Mouse (Mus musculus): ENCODE measurements at regions not wholly inside any gene's neighbourhood (a gene's known extent, or its start where the extent isn't known, plus 50 kb on each side); places are given as distances from the start of the nearest gene placed in this dataset.
"Not testable (repeated sequence)": the region's sequence is repeated elsewhere in the genome, so short reads cannot be mapped to it uniquely, and the experiment has no call there.

GRCm38 (mm10) chr4:81600396-81600795 lies 157.8 kb upstream of the Mpdz start:
- no peak overlapping the region for H3K9ac ChIP-seq (replicated peaks; ENCODE audit: low read length)
- no peaks in the 10 kb centered on the region for H3K4me1 ChIP-seq (ENCODE audit: control insufficient read depth, insufficient read depth, low read length)
- H3K36me3 ChIP-seq (replicated peaks; ENCODE audit: control insufficient read depth, insufficient read depth, low read depth, low read length): no peaks in the 10 kb centered on the region
- no peak overlapping the region for H3K4me3 ChIP-seq (ENCODE audit: low read depth, low read length)
- H3K27ac ChIP-seq (replicated peaks; ENCODE audit: low read depth, low read length): no peak overlapping the region
- 92% methylated on average over 5 of the region's 5 CpGs for WGBS
- H3K9me3 ChIP-seq (replicated peaks; ENCODE audit: control insufficient read depth, low read length): no peaks in the 10 kb centered on the region
- no peak overlapping the region for H3K4me2 ChIP-seq (ENCODE audit: low read depth, low read length)
- DNase-seq (ENCODE audit: low spot score) (no peak), ATAC-seq (replicated peaks; ENCODE audit: insufficient number of reproducible peaks, low FRiP score, low TSS enrichment, low read depth) (no peak)
- no peaks in the 10 kb centered on the region for H3K27me3 ChIP-seq (ENCODE audit: control insufficient read depth, insufficient read depth, low read length)

DNA sequence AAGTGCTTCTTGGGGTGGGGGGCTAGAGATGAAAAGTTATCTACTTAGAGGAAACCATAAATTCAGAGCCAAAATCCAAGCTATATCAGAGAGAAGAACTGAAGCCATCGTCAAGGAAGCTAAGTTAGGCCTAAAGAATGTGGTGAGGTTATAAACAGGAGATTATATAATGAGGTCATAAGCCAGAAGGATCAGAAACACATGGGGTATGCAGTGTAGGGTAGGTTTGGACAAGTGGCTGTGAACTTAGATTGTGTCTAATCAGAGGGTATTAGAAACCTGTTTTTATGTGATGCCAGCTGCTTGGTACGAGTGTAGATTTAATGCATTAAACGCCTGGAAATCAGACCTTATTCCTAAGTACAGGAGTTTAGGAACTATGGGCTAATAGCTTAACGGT lies 154.8 kb upstream of the Mpdz start:
- DNase-seq (ENCODE audit: low spot score) (no peak), ATAC-seq (replicated peaks; ENCODE audit: insufficient number of reproducible peaks, low FRiP score, low TSS enrichment, low read depth) (no peak)
- no peak overlapping the region for H3K4me3 ChIP-seq (ENCODE audit: low read depth, low read length)
- H3K9ac ChIP-seq (replicated peaks; ENCODE audit: low read length): no peak overlapping the region
- H3K36me3 ChIP-seq (replicated peaks; ENCODE audit: control insufficient read depth, insufficient read depth, low read depth, low read length): no peaks in the 10 kb centered on the region
- no peak overlapping the region for H3K27ac ChIP-seq (replicated peaks; ENCODE audit: low read depth, low read length)
- H3K4me2 ChIP-seq (ENCODE audit: low read depth, low read length): no peak overlapping the region
- 74% methylated on average over 4 of the region's 4 CpGs for WGBS
- no peaks in the 10 kb centered on the region for H3K4me1 ChIP-seq (ENCODE audit: control insufficient read depth, insufficient read depth, low read length)
- no peaks in the 10 kb centered on the region for H3K9me3 ChIP-seq (replicated peaks; ENCODE audit: control insufficient read depth, low read length)
- H3K27me3 ChIP-seq (ENCODE audit: control insufficient read depth, insufficient read depth, low read length): no peaks in the 10 kb centered on the region

DNA sequence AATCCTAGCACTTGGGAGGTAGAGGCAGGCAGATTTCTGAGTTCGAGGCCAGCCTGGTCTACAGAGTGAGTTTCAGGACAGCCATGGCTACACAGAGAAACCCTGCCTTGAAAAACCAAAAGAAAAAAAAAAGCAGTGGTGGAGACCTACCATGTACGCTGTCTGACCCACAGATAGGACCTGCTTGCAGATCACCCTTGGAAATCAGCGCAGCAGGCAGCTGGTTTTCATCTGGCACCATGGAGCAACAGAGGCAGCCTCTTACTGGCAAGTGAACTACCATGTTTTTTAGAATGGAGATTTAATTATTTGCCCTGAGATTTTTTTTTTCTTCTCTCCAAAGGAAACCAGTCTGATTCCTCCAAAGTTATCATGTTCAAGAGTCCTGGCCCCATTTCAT lies 150.8 kb upstream of the Mpdz start:
- peak; percentile 15 for DNase-seq (ENCODE audit: low spot score)
- H3K36me3 ChIP-seq (replicated peaks; ENCODE audit: control insufficient read depth, insufficient read depth, low read depth, low read length); H3K4me2 ChIP-seq (ENCODE audit: low read depth, low read length); ATAC-seq (replicated peaks; ENCODE audit: insufficient number of reproducible peaks, low FRiP score, low TSS enrichment, low read depth); H3K27ac ChIP-seq (replicated peaks; ENCODE audit: low read depth, low read length); H3K4me1 ChIP-seq (ENCODE audit: control insufficient read depth, insufficient read depth, low read length); H3K27me3 ChIP-seq (ENCODE audit: control insufficient read depth, insufficient read depth, low read length); H3K9me3 ChIP-seq (replicated peaks; ENCODE audit: control insufficient read depth, low read length); H3K4me3 ChIP-seq (ENCODE audit: low read depth, low read length); H3K9ac ChIP-seq (replicated peaks; ENCODE audit: low read length): not testable (repeated sequence)
- WGBS: 85% methylated on average over 3 of the region's 3 CpGs

DNA sequence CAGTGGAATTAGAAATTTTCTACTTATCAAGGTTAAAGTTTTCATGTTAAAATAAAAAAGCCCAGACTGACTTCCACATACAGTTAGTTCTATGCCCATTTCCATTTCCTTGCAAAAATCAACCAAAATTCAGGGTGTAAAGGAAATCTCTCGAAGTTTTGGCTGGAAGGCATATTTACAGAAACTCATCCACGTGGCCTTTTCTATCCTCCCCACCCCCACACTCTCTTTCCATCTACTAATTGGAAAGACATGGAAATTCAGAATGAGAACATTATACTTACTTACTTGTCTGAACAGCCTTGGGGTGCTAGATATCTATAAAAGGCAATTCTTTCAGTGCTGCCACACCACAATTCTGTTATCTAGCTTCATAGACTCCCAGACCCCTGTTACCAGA lies 139.9 kb upstream of the Mpdz start:
- no peak for ATAC-seq (replicated peaks; ENCODE audit: insufficient number of reproducible peaks, low FRiP score, low TSS enrichment, low read depth)
- peaks cover 5% of the 10 kb centered on the region for H3K4me1 ChIP-seq (ENCODE audit: control insufficient read depth, insufficient read depth, low read length)
- peak; percentile 46 for DNase-seq (ENCODE audit: low spot score)
- no peaks in the 10 kb centered on the region for H3K9me3 ChIP-seq (replicated peaks; ENCODE audit: control insufficient read depth, low read length)
- no peaks in the 10 kb centered on the region for H3K27me3 ChIP-seq (ENCODE audit: control insufficient read depth, insufficient read depth, low read length)
- whole genome bisulfite sequencing: 32% methylated on average over 2 of the region's 2 CpGs
- no peak overlapping the region for H3K9ac ChIP-seq (replicated peaks; ENCODE audit: low read length)
- H3K36me3 ChIP-seq (replicated peaks; ENCODE audit: control insufficient read depth, insufficient read depth, low read depth, low read length): no peaks in the 10 kb centered on the region
- no peak overlapping the region for H3K4me2 ChIP-seq (ENCODE audit: low read depth, low read length)
- H3K4me3 ChIP-seq (ENCODE audit: low read depth, low read length): no peak overlapping the region
- H3K27ac ChIP-seq (replicated peaks; ENCODE audit: low read depth, low read length): no peak overlapping the region

GRCm38 (mm10) chr4:81580553-81580952 lies 137.9 kb upstream of the Mpdz start:
- DNase-seq (ENCODE audit: low spot score): no peak
- Histone ChIP-seq H3K4me1 (ENCODE audit: control insufficient read depth, insufficient read depth, low read length) (peaks cover 5% of the 10 kb centered on the region), H3K9ac (replicated peaks; ENCODE audit: low read length) (no peak overlapping the region), H3K36me3 (replicated peaks; ENCODE audit: control insufficient read depth, insufficient read depth, low read depth, low read length) (no peaks in the 10 kb centered on the region), H3K27ac (replicated peaks; ENCODE audit: low read depth, low read length) (peak overlapping the region; percentile 16; the same call in 1 of the 2 replicates), H3K27me3 (ENCODE audit: control insufficient read depth, insufficient read depth, low read length) (no peaks in the 10 kb centered on the region), H3K4me2 (ENCODE audit: low read depth, low read length) (no peak overlapping the region), H3K9me3 (replicated peaks; ENCODE audit: control insufficient read depth, low read length) (no peaks in the 10 kb centered on the region), H3K4me3 (ENCODE audit: low read depth, low read length) (no peak overlapping the region)
- no peak for ATAC-seq (replicated peaks; ENCODE audit: insufficient number of reproducible peaks, low FRiP score, low TSS enrichment, low read depth)
- WGBS: 64% methylated on average over 8 of the region's 8 CpGs

DNA sequence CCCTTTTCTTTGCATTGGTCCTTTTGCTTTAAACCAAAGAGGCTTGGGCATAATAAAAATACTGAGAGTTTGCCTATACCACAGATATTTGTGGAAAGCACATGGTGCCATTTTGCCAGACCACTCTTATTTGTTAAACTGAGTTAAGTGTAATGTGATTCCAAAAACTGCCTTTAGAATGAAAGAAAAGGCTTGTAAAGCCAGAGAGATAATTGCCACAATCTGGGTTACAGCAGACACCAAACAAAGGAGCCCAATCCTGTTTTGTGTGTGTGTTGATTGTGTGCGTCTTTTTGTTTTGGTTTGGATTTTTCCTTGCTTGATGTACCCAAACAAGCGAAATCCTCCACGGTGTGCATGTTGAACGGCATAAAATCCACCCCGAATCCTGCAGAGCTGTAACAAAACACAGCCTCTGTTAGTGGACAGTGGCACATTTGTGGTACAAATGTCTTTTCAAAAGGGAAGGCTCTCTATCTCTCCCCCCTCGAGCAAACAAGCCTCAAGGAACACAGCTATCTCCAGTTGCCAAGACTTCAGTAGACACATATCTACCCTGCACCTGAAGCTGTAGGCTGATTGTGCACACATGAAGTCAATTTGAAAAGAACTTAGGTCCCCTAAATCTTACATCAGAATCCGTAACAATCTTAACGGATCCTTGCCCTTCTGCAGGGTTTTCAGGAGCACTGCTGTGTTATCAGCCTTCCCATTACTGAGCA lies 136.9 kb upstream of the Mpdz start:
- no peaks in the 10 kb centered on the region for H3K36me3 ChIP-seq (replicated peaks; ENCODE audit: control insufficient read depth, insufficient read depth, low read depth, low read length)
- peaks cover 5% of the 10 kb centered on the region for H3K4me1 ChIP-seq (ENCODE audit: control insufficient read depth, insufficient read depth, low read length)
- DNase-seq (ENCODE audit: low spot score) (peak; percentile 41), ATAC-seq (replicated peaks; ENCODE audit: insufficient number of reproducible peaks, low FRiP score, low TSS enrichment, low read depth) (no peak)
- no peaks in the 10 kb centered on the region for H3K27me3 ChIP-seq (ENCODE audit: control insufficient read depth, insufficient read depth, low read length)
- peak overlapping the region; percentile 25; the same call in 1 of the 2 replicates for H3K9ac ChIP-seq (replicated peaks; ENCODE audit: low read length)
- H3K9me3 ChIP-seq (replicated peaks; ENCODE audit: control insufficient read depth, low read length): no peaks in the 10 kb centered on the region
- WGBS: 28% methylated on average over 8 of the region's 8 CpGs
- no peak overlapping the region for H3K4me2 ChIP-seq (ENCODE audit: low read depth, low read length)
- peak overlapping the region; percentile 31 for H3K27ac ChIP-seq (replicated peaks; ENCODE audit: low read depth, low read length)
- H3K4me3 ChIP-seq (ENCODE audit: low read depth, low read length): no peak overlapping the region

GRCm38 (mm10) chr4:81578981-81579380 lies 136.4 kb upstream of the Mpdz start:
- H3K4me3 ChIP-seq (ENCODE audit: low read depth, low read length): no peak overlapping the region
- no peak overlapping the region for H3K9ac ChIP-seq (replicated peaks; ENCODE audit: low read length)
- no peak overlapping the region for H3K4me2 ChIP-seq (ENCODE audit: low read depth, low read length)
- no peaks in the 10 kb centered on the region for H3K27me3 ChIP-seq (ENCODE audit: control insufficient read depth, insufficient read depth, low read length)
- DNase-seq (ENCODE audit: low spot score): peak; percentile 63
- peak; percentile 86 for ATAC-seq (replicated peaks; ENCODE audit: insufficient number of reproducible peaks, low FRiP score, low TSS enrichment, low read depth)
- H3K27ac ChIP-seq (replicated peaks; ENCODE audit: low read depth, low read length): peak overlapping the region; percentile 31; the same call in 1 of the 2 replicates
- H3K4me1 ChIP-seq (ENCODE audit: control insufficient read depth, insufficient read depth, low read length): peaks cover 5% of the 10 kb centered on the region
- no peaks in the 10 kb centered on the region for H3K9me3 ChIP-seq (replicated peaks; ENCODE audit: control insufficient read depth, low read length)
- H3K36me3 ChIP-seq (replicated peaks; ENCODE audit: control insufficient read depth, insufficient read depth, low read depth, low read length): no peaks in the 10 kb centered on the region
- 38% methylated on average over 6 of the region's 6 CpGs for WGBS

- Histone ChIP-seq H3K4me2 (ENCODE audit: low read depth, low read length) (no peak overlapping the region), H3K4me3 (ENCODE audit: low read depth, low read length) (no peak overlapping the region), H3K4me1 (ENCODE audit: control insufficient read depth, insufficient read depth, low read length) (no peaks in the 10 kb centered on the region), H3K27me3 (ENCODE audit: control insufficient read depth, insufficient read depth, low read length) (no peaks in the 10 kb centered on the region), H3K9me3 (replicated peaks; ENCODE audit: control insufficient read depth, low read length) (no peaks in the 10 kb centered on the region), H3K27ac (replicated peaks; ENCODE audit: low read depth, low read length) (no peak overlapping the region), H3K36me3 (replicated peaks; ENCODE audit: control insufficient read depth, insufficient read depth, low read depth, low read length) (no peaks in the 10 kb centered on the region), H3K9ac (replicated peaks; ENCODE audit: low read length) (no peak overlapping the region)
- DNase-seq (ENCODE audit: low spot score): no peak
- ATAC-seq (replicated peaks; ENCODE audit: insufficient number of reproducible peaks, low FRiP score, low TSS enrichment, low read depth): no peak
- 72% methylated on average over 5 of the region's 5 CpGs for WGBS
Measured at GRCm38 (mm10) chr4:81573771-81574170, 131.2 kb upstream of the Mpdz start.
